Mouse (Mus musculus): Measurements from ENCODE around the gene Nr2e3.
"Not testable (repeated sequence)": the region's sequence is repeated elsewhere in the genome, so short reads cannot be mapped to it uniquely, and the experiment has no call there.

The Nr2e3 gene

GRCm38 (mm10) chr9:59960559-59960958 lies at the start of gene Nr2e3:
Gene Nr2e3, minus strand, starts transcription at chr9:59960659.
- DNase-seq (ENCODE audit: low spot score in 2 of 2): no peak

- DNase-seq (ENCODE audit: low spot score in 2 of 2): no peak
These were observed 48.5 kb upstream of the Nr2e3 start for GRCm38 (mm10) chr9:60008936-60009335.

GRCm38 (mm10) chr9:60002323-60002722 lies 41.9 kb upstream of the Nr2e3 start:
- DNase-seq (ENCODE audit: low spot score in 2 of 2): no peak

- no peak for DNase-seq (ENCODE audit: low spot score in 2 of 2)
These were observed 41.0 kb upstream of the Nr2e3 start for GRCm38 (mm10) chr9:60001444-60001843.

GRCm38 (mm10) chr9:59997725-59998124 lies 37.3 kb upstream of the Nr2e3 start:
- peak in 1 of 2 experiments; percentile 32 for DNase-seq (ENCODE audit: low spot score in 2 of 2)

- DNase-seq (ENCODE audit: low spot score in 2 of 2): no peak
These were observed 30.9 kb upstream of the Nr2e3 start for GRCm38 (mm10) chr9:59991407-59991806.

- DNase-seq (ENCODE audit: low spot score in 2 of 2): peak; percentile 66 to 83
These were observed 29.4 kb upstream of the Nr2e3 start for GRCm38 (mm10) chr9:59989864-59990263.

GRCm38 (mm10) chr9:59985900-59986572 lies 25.6 kb upstream of the Nr2e3 start:
- peak; percentile 23 to 60 for DNase-seq (ENCODE audit: low spot score in 2 of 2)

- DNase-seq (ENCODE audit: low spot score in 2 of 2): no peak
These were observed 20.7 kb upstream of the Nr2e3 start for GRCm38 (mm10) chr9:59981116-59981515.

GRCm38 (mm10) chr9:59971263-59971662 lies 10.8 kb upstream of the Nr2e3 start:
- DNase-seq (ENCODE audit: low spot score in 2 of 2): no peak

GRCm38 (mm10) chr9:59969383-59969782 lies 8.9 kb upstream of the Nr2e3 start:
- DNase-seq (ENCODE audit: low spot score in 2 of 2): peak; percentile 44 to 63

- no peak for DNase-seq (ENCODE audit: low spot score in 2 of 2)
These were observed 4.6 kb upstream of the Nr2e3 start for GRCm38 (mm10) chr9:59965046-59965445.

- DNase-seq (ENCODE audit: low spot score in 2 of 2): peak; percentile 51 to 66
These were observed 3.9 kb upstream of the Nr2e3 start for GRCm38 (mm10) chr9:59964367-59964766.

- DNase-seq (ENCODE audit: low spot score in 2 of 2): no peak
These were observed 919 bp upstream of the Nr2e3 start for GRCm38 (mm10) chr9:59961201-59961955.

- peak; percentile 44 to 74 for DNase-seq (ENCODE audit: low spot score in 2 of 2)
These were observed 1.2 kb downstream of the Nr2e3 start for GRCm38 (mm10) chr9:59959276-59959675.

- DNase-seq (ENCODE audit: low spot score in 2 of 2): not testable (repeated sequence)
These were observed 2.3 kb downstream of the Nr2e3 start for GRCm38 (mm10) chr9:59958115-59958514.

- no peak for DNase-seq (ENCODE audit: low spot score in 2 of 2)
These were observed 4.0 kb downstream of the Nr2e3 start for GRCm38 (mm10) chr9:59956496-59956895.

GRCm38 (mm10) chr9:59955692-59956091 lies 4.8 kb downstream of the Nr2e3 start:
- no peak for DNase-seq (ENCODE audit: low spot score in 2 of 2)

- no peak for DNase-seq (ENCODE audit: low spot score in 2 of 2)
These were observed 5.3 kb downstream of the Nr2e3 start for GRCm38 (mm10) chr9:59955199-59955598.

- no peak for DNase-seq (ENCODE audit: low spot score in 2 of 2)
These were observed 6.9 kb downstream of the Nr2e3 start for GRCm38 (mm10) chr9:59953556-59953955.

- no peak for DNase-seq (ENCODE audit: low spot score in 2 of 2)
These were observed 7.9 kb downstream of the Nr2e3 start for GRCm38 (mm10) chr9:59952515-59953070.

GRCm38 (mm10) chr9:59951943-59952342 lies 8.5 kb downstream of the Nr2e3 start:
- no peak for DNase-seq (ENCODE audit: low spot score in 2 of 2)
